Mouse (Mus musculus) olfactory bulb, adult 2 months (tissue): ENCODE measurements around the gene Mcm8. TPM values are rescaled to one million over a fixed set of nuclear protein-coding genes. Genes with fewer than 3 reads are reported as not detected.

ENCODE experiments used
- H3K27ac ChIP-seq: fragments of 200-500 bp; 2 replicates; pipeline ENCODE4 v1.5.1; 2012; ENCODE audit warnings: low read depth, low read length; ENCODE audit not compliant: insufficient read depth
- H3K4me1 ChIP-seq: fragments of 200-500 bp; 2 replicates; pipeline ENCODE4 v1.6.1; 2012; ENCODE audit warnings: low read length; ENCODE audit not compliant: control insufficient read depth, insufficient read depth
- H3K4me3 ChIP-seq: fragments of 200-500 bp; 2 replicates; pipeline ENCODE4 v1.5.1; 2012; ENCODE audit warnings: mild to moderate bottlenecking, low read depth, low read length, moderate library complexity; ENCODE audit not compliant: insufficient read depth
- CTCF ChIP-seq: fragments of 200-500 bp; IDR thresholded peaks from 2 replicates; pipeline ENCODE4 v1.5.1; 2012; ENCODE audit warnings: low read depth, mild to moderate bottlenecking, low read length, moderate library complexity; ENCODE audit not compliant: insufficient read depth
- POLR2A ChIP-seq: fragments of 200-500 bp; IDR thresholded peaks from 2 replicates; pipeline ENCODE4 v1.6.1; 2012; ENCODE audit warnings: mild to moderate bottlenecking, low read depth, low read length, moderate library complexity; ENCODE audit not compliant: insufficient read depth
- WGBS: fragments of 180-500 bp; shearing (Covaris S2); methylation state at CpG from one replicate; pipeline ENCODE4 v1.1.7; 2018; 5-methylcytosine and 5-hydroxymethylcytosine counted together
- polyA plus RNA-seq: library from polyadenylated mRNA; stranded (reverse); fragments of >200 nt; gene quantifications from 2 replicates; pipeline ENCODE4 v1.2.4, GENCODE M21; 2012; ENCODE audit warnings: low replicate concordance; ENCODE audit not compliant: missing spikeins, insufficient read depth, insufficient read length

Gene Mcm8
- polyA plus RNA-seq, 1 experiment = not detected

DNA sequence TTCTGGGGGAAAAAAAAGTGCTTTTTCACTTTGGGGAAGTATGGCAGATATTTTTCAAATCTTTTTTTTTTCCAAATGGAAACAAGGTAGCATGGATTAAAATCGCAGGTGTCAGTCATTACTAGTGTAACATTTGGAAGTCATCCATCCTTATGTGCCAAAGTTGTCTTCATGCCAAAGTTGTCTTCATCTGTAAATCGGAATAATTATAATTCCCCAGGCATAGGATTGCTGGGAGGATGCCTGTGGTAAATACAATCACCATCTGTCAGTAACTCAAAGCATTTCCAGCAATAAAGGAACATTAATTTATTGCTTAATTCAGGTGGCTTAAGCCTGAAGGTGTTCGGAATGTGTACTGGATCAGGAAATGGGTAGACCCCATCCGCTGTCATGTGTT, 25.1 kb downstream of the Mcm8 start:
- WGBS = 95% methylated on average over 4 of the region's 4 CpGs

DNA sequence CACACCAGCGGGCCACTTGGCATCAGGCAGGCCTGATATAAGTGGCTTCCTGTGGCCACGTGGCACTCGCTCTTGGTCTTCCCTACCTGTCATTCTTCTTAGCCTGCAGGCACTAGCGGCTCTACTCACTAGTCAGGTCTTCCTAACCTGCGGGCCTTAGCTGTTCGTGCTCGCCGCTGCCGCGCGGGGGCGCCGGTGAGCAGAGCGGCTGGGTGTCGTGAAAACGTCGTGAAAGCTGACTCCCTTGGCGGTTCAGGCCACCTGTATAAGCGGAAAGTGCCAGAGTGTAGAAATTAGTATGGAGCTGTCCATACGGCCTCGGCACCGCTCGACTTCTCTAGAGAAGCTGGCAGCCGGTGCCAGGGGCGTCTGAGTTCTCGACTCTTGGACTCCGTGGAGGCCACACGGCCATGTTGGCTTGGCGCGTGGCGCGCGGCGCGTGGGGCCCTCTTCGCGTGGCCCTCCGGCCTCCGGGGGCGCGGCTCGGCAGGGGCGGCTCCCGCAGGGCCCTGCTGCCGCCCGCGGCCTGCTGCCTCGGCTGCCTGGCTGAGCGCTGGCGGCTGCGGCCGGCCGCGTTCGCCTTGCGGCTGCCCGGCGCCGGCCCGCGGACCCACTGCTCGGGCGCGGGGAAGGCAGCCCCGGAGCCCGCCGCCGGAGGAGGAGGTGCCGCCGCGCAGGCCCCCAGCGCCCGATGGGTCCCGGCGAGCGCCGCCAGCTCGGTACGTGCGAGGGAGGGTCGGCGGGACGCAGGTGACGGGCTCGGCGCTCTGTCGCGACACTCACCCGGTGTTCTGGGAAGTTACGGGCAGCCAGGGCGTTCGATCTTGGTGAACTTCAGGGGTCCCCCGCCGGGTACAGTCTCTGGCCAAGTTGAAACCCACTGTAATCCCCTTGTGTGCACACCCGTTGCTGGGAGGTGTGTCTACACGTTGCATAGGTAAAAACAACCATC, 30.7 kb downstream of the Mcm8 start, which contains the start of gene Crls1:
Crls1 (plus strand) TSS at position 260 of the 952 bp plus-strand sequence.
- Histone ChIP-seq H3K4me1 (peaks cover 14% of the 10 kb centered on the region), H3K4me3 (peak within 1 kb of the TSS; percentile 95), H3K27ac (0 out of 2 replicates have a peak within 1 kb of the TSS, but pooled peaks have one; percentile 23)
- TF ChIP-seq CTCF (peak; percentile 98), POLR2A (peak; percentile 79)
- 6% methylated on average over 96 of the region's 96 CpGs for WGBS

More for the DNA sequence above, 25.1 kb downstream of the Mcm8 start:
- Histone ChIP-seq H3K4me1 (no peaks in the 10 kb centered on the region), H3K4me3 (no peak overlapping the region), H3K27ac (no peak overlapping the region)
- no peak for TF ChIP-seq POLR2A
- no peak for TF ChIP-seq CTCF

DNA sequence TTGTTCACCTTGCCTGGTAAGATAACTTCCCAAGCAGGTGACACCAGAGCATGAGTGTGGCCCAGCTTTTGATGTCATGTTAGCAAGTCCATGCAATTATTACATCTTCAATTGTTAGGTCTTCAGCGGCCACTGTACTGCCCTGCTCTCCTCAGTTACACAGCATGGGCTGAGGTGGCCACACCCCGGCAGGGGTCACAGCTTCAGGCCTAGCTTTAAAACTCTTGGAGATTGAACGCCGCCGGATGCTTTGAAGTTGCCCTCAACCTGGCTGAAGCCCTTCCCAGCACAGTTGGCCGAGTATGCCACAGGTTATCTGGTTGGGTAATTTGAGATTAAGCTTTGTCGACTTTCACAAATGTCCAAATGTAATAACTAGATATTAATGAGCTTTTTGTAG, 31.6 kb downstream of the Mcm8 start:
- H3K4me1 ChIP-seq = peaks cover 14% of the 10 kb centered on the region
- WGBS = 35% methylated on average over 7 of the region's 7 CpGs
- peak overlapping the region; percentile 35 for H3K4me3 ChIP-seq
- H3K27ac ChIP-seq = no peak overlapping the region
- TF ChIP-seq CTCF (no peak), POLR2A (no peak)

DNA sequence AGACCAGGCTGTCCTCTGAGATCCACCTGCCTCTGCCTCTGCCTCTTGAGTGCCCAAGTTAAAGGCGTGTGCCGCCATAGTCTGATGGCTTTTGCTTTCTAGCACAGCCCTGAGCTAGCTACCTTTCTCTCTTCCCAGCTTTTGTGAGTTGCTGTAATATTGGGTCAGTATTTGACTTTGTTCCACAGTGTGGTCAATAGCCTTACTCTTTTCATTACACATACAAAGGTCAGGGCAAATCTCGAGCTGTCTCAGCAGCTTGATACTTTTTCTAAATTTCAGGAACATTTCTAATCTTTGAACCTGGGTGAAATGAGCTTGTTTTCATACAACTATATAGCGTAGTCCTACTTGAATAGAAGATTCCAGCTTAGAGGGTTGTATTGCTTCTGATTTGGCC, 32.4 kb downstream of the Mcm8 start:
- H3K4me1 ChIP-seq = peaks cover 14% of the 10 kb centered on the region
- WGBS = 82% methylated on average over 4 of the region's 4 CpGs
- H3K4me3 ChIP-seq = no peak overlapping the region
- no peak for TF ChIP-seq POLR2A
- TF ChIP-seq CTCF = no peak
- H3K27ac ChIP-seq = no peak overlapping the region

DNA sequence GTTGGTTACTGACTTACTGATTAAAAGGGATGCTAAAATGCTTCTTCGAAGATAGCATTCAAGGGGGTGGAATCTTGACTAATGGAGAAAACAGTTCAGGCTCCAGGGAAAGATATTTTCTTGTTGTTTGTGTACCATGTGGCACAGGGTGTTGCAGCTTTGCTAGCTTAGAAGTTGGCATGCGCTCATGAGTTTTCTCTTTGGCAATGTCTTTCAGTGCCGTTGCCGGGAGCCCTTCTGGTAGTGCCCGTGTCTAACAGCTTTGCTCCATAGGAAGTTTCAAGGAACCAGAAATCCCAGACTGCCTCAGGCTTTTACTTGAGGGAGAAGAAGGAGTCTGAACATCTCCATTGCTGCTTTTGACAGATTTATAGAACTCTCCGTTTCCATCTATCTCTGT, 33.2 kb downstream of the Mcm8 start:
- peaks cover 14% of the 10 kb centered on the region for H3K4me1 ChIP-seq
- TF ChIP-seq CTCF (no peak), POLR2A (no peak)
- H3K4me3 ChIP-seq = no peak overlapping the region
- WGBS = 48% methylated on average over 6 of the region's 6 CpGs
- H3K27ac ChIP-seq = no peak overlapping the region

DNA sequence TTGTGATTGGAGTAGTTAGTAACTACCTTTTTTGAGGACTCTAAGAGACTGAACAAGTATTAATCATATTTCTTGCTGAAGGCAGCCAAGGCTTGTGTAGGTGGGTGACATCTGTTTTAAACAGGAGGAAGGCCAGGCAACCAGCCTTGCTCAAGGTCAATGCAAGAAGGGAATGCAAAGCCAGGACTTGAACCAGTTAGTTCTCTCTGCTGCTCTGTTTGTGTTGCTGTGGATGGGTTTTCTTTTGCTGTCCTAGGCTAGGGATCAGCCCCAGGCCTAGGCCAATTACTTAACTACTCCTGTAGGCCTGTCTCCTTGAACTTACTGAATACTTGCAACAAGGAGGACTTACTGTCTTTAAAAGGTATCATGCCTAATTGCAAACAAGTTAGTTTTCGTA, 37.1 kb downstream of the Mcm8 start:
- no peak for TF ChIP-seq POLR2A
- TF ChIP-seq CTCF = no peak
- 96% methylated on average over 1 of the region's 1 CpGs for WGBS
- H3K4me3 ChIP-seq = no peak overlapping the region
- H3K4me1 ChIP-seq = peaks cover 7% of the 10 kb centered on the region
- no peak overlapping the region for H3K27ac ChIP-seq

DNA sequence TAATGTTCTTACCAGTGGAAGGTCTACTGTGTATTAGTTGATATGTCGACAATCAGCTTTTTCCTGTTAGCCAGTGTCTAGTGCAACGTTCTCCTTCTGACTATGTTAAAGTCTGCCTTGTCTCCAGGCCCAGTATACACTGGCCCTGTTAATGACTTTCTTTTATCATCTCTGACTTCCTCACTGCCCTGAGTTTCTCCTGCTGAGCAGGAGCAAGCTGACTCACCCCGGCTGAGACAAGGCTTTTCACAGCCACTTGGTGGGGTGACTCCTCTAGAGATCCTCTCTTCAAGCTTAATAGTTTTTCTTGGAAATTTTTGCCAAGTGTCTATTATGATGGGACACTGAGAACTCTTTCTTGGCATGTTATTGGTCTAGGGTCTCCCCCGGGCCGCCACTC, 40.4 kb downstream of the Mcm8 start:
- no peak overlapping the region for H3K4me3 ChIP-seq
- 62% methylated on average over 5 of the region's 5 CpGs for WGBS
- no peak for TF ChIP-seq CTCF

DNA sequence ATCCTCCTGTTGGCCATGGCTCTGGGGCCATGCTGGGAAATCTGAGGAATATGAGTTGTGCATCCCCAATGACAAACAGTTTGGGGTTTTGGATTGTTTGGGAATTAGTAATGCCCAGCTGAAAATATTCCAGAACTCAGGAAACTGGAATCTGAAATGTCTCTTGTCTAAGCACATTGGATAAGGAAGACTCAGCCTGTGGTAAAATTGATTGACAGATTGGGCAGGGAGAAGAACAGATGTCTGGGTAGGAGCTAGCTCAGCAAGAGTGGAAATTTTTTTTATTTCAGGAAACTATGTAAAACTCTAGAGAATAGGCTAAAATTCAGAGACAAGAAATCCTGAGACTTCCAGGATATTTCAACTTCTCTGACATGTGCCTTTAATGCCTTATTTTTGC, 44.5 kb downstream of the Mcm8 start:
- peaks cover 2% of the 10 kb centered on the region; the same call in 1 of the 2 replicates for H3K4me1 ChIP-seq
- no peak overlapping the region for H3K4me3 ChIP-seq
- no peak overlapping the region for H3K27ac ChIP-seq
- TF ChIP-seq CTCF (no peak), POLR2A (no peak)

More for the DNA sequence above, 40.4 kb downstream of the Mcm8 start:
- H3K27ac ChIP-seq = no peak overlapping the region
- H3K4me1 ChIP-seq = peaks cover 2% of the 10 kb centered on the region; the same call in 1 of the 2 replicates

DNA sequence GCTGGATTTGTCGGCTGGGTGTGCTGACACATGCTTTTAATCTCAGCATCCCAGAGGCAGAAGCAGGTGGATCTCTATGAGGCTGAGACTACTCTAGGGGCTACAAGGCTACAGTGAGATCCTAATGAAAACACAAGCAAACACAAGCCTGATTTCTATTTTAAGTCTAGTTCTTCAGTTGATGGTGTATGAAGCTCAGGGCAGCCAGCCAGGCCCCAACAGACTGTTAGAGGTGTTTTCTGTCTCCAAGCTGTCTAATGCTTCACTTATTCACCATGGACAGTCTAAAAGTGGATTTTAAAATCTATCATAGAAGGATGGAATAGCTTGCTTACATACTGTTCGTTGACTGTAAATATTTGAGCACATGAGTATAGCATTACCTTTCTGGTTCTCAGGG, 45.5 kb downstream of the Mcm8 start:
- H3K27ac ChIP-seq = no peak overlapping the region
- WGBS = 83% methylated on average over 2 of the region's 2 CpGs
- TF ChIP-seq POLR2A (no peak), CTCF (no peak)
- H3K4me3 ChIP-seq = no peak overlapping the region
- no peaks in the 10 kb centered on the region for H3K4me1 ChIP-seq
